Mouse (Mus musculus): ENCODE measurements around the gene Bicd1. TPM values are rescaled to one million over a fixed set of nuclear protein-coding genes. Genes with fewer than 3 reads are reported as not detected.
"Not testable (repeated sequence)": the region's sequence is repeated elsewhere in the genome, so short reads cannot be mapped to it uniquely, and the experiment has no call there.

Gene Bicd1
- polyA plus RNA-seq (2015; fragmentation: Nextera tagmentation; extraction: Ambion mirVana) = 0.51 and 0.54 TPM in 2 replicates

DNA sequence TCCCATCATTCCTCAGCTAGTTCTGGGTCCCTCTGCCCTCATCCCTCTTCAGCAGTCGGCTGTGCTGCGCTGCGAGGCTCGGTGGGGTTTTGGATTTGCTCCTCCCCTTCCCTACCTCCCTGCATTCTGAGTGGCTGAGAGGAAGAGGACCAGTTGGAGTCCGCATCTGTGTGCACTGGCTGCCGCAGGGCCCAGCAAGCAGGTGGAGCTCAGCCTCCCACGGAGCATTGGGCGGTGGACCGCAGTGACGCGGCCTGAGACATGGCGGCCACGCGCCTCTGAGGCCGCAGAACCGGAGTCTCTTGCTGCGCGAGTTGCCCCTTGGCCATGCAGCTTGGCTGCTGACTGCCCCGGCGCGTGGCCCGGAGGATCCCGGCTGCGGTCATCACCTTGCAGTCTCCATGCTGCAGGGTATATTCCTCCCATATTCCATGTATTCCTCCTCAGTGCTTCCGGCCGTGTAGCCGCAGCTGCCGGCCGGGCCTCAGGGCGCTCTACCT, at the start of gene Bicd1:
Gene Bicd1 (plus strand): TSS at position 54 of the 500 bp plus-strand sequence.
- Histone ChIP-seq H3K9ac (peak within 1 kb of the TSS; percentile 47; the same call in 1 of the 2 replicates), H3K36me3 (replicated peaks) (no peaks in the 10 kb centered on the region), H3K27me3 (peaks cover 17% of the 10 kb centered on the region), H3K4me3 (replicated peaks) (peak within 1 kb of the TSS; percentile 64), H3K4me1 (replicated peaks) (peaks cover 12% of the 10 kb centered on the region), H3K4me2 (peak within 1 kb of the TSS; percentile 87), H3K9me3 (replicated peaks) (no peaks in the 10 kb centered on the region), H3K27ac (replicated peaks) (no peak within 1 kb of the TSS)
- WGBS (ENCODE audit: insufficient replicate concordance) = 1% methylated on average over 30 of the region's 30 CpGs
- ATAC-seq (ENCODE audit: insufficient read depth) = peak; percentile 89

GRCm38 (mm10) chr6:149362533-149362932, 46.2 kb upstream of the Bicd1 start:
- not testable (repeated sequence) for H3K4me3 ChIP-seq (replicated peaks); H3K27me3 ChIP-seq; H3K9me3 ChIP-seq (replicated peaks); H3K36me3 ChIP-seq (replicated peaks); ATAC-seq (ENCODE audit: insufficient read depth); H3K9ac ChIP-seq; H3K4me2 ChIP-seq; H3K27ac ChIP-seq (replicated peaks); H3K4me1 ChIP-seq (replicated peaks)
- 82% methylated on average over 20 of the region's 20 CpGs for WGBS (ENCODE audit: insufficient replicate concordance)

- H3K9me3 ChIP-seq (replicated peaks); H3K4me1 ChIP-seq (replicated peaks); H3K9ac ChIP-seq; H3K4me2 ChIP-seq; H3K4me3 ChIP-seq (replicated peaks); H3K27me3 ChIP-seq; ATAC-seq (ENCODE audit: insufficient read depth); H3K27ac ChIP-seq (replicated peaks); H3K36me3 ChIP-seq (replicated peaks): not testable (repeated sequence)
- WGBS (ENCODE audit: insufficient replicate concordance) = 55% methylated on average over 2 of the region's 2 CpGs
Observed at GRCm38 (mm10) chr6:149365975-149366374, 42.7 kb upstream of the Bicd1 start.

DNA sequence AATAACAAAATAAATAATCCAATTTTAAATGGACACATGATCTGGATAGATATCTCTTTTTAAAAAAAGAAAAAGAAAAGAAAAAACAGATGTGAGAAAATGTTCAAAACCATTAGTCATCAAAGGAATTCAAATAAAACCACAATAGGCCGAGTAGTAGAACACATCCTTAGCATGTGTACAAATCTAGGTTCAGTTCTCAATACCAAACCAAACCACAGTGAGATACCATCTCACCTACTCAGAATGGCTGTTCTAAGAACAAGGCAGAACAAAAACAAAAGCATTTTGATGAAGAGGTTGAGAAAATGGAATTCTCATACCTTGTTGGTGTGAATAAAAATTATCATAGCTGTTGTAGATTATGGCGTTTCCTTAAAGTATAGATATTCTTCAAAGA, 42.3 kb upstream of the Bicd1 start:
- Histone ChIP-seq H3K4me1 (replicated peaks) (no peaks in the 10 kb centered on the region), H3K36me3 (replicated peaks) (no peaks in the 10 kb centered on the region), H3K27ac (replicated peaks) (no peak overlapping the region), H3K4me3 (replicated peaks) (no peak overlapping the region), H3K4me2 (no peak overlapping the region), H3K27me3 (no peaks in the 10 kb centered on the region), H3K9me3 (replicated peaks) (no peaks in the 10 kb centered on the region), H3K9ac (no peak overlapping the region)
- 61% methylated on average over 2 of the region's 2 CpGs for WGBS (ENCODE audit: insufficient replicate concordance)
- no peak for ATAC-seq (ENCODE audit: insufficient read depth)

DNA sequence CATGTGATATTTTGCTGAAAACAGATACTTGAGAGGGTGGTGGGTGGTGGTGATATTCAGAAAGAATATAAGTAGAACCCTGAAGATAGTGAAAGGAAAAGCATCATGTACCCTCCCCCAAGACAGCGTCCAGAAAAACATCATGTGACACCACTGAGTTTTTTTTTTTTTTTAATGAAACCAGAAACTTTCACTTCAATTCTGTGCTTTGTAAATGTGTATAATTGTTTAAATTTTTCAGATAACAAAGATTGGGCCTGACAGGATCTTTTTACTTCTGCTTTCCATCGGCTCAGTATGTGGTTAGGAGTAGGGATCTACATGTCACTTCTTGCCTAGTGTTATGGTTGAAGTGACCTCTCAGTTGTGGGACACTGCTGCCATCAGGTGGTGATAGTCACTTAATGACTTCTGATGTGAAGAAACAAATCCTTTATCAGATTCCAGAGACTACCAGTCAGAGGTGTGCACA, 33.7 kb upstream of the Bicd1 start:
- Histone ChIP-seq H3K27me3 (no peaks in the 10 kb centered on the region), H3K4me1 (replicated peaks) (peaks cover 7% of the 10 kb centered on the region), H3K9ac (no peak overlapping the region), H3K36me3 (replicated peaks) (no peaks in the 10 kb centered on the region), H3K27ac (replicated peaks) (no peak overlapping the region), H3K9me3 (replicated peaks) (no peaks in the 10 kb centered on the region), H3K4me2 (no peak overlapping the region), H3K4me3 (replicated peaks) (no peak overlapping the region)
- WGBS (ENCODE audit: insufficient replicate concordance) = 29% methylated on average over 2 of the region's 2 CpGs
- ATAC-seq (ENCODE audit: insufficient read depth) = peak; percentile 75

GRCm38 (mm10) chr6:149383531-149383930, 25.2 kb upstream of the Bicd1 start:
- H3K4me3 ChIP-seq (replicated peaks) = no peak overlapping the region
- no peaks in the 10 kb centered on the region for H3K27me3 ChIP-seq
- H3K36me3 ChIP-seq (replicated peaks) = no peaks in the 10 kb centered on the region
- no peaks in the 10 kb centered on the region for H3K9me3 ChIP-seq (replicated peaks)
- no peak overlapping the region for H3K9ac ChIP-seq
- no peak for ATAC-seq (ENCODE audit: insufficient read depth)
- no peak overlapping the region for H3K27ac ChIP-seq (replicated peaks)
- H3K4me2 ChIP-seq = no peak overlapping the region
- H3K4me1 ChIP-seq (replicated peaks) = no peaks in the 10 kb centered on the region
- 51% methylated on average over 2 of the region's 2 CpGs for WGBS (ENCODE audit: insufficient replicate concordance)

GRCm38 (mm10) chr6:149386389-149386788, 22.3 kb upstream of the Bicd1 start:
- WGBS (ENCODE audit: insufficient replicate concordance) = 24% methylated on average over 3 of the region's 3 CpGs
- no peak overlapping the region for H3K4me2 ChIP-seq
- no peak for ATAC-seq (ENCODE audit: insufficient read depth)
- H3K4me1 ChIP-seq (replicated peaks) = no peaks in the 10 kb centered on the region
- H3K4me3 ChIP-seq (replicated peaks) = no peak overlapping the region
- no peaks in the 10 kb centered on the region for H3K27me3 ChIP-seq
- H3K27ac ChIP-seq (replicated peaks) = no peak overlapping the region
- H3K9me3 ChIP-seq (replicated peaks) = no peaks in the 10 kb centered on the region
- H3K36me3 ChIP-seq (replicated peaks) = no peaks in the 10 kb centered on the region
- H3K9ac ChIP-seq = no peak overlapping the region

GRCm38 (mm10) chr6:149389626-149390025, 19.1 kb upstream of the Bicd1 start:
- not testable (repeated sequence) for H3K9ac ChIP-seq; H3K4me1 ChIP-seq (replicated peaks); H3K4me3 ChIP-seq (replicated peaks); H3K27ac ChIP-seq (replicated peaks); H3K9me3 ChIP-seq (replicated peaks); ATAC-seq (ENCODE audit: insufficient read depth); H3K36me3 ChIP-seq (replicated peaks); H3K4me2 ChIP-seq; H3K27me3 ChIP-seq
- 71% methylated on average over 2 of the region's 2 CpGs for WGBS (ENCODE audit: insufficient replicate concordance)

DNA sequence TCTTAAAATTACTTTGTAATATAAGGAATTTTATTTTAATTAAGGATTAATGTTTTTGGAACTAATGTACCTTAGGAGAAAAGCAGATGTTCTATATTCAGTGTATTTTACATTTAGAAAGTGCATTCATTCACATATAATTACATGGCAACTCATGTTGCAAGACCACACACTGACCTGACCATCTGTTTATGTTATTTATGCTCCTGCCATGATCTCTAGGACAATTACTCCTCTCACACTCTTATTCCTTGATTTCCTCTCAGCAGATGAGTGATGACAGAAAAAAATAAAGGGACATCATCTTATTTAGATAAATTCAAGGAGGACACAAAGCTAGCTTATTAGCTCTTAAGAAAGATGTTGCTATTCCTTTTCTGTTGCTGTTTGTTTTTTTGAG, 9.3 kb upstream of the Bicd1 start:
- Histone ChIP-seq H3K9me3 (replicated peaks) (no peaks in the 10 kb centered on the region), H3K27ac (replicated peaks) (no peak overlapping the region), H3K36me3 (replicated peaks) (no peaks in the 10 kb centered on the region), H3K27me3 (no peaks in the 10 kb centered on the region), H3K4me2 (no peak overlapping the region), H3K4me3 (replicated peaks) (no peak overlapping the region), H3K4me1 (replicated peaks) (no peaks in the 10 kb centered on the region), H3K9ac (no peak overlapping the region)
- ATAC-seq (ENCODE audit: insufficient read depth) = no peak

DNA sequence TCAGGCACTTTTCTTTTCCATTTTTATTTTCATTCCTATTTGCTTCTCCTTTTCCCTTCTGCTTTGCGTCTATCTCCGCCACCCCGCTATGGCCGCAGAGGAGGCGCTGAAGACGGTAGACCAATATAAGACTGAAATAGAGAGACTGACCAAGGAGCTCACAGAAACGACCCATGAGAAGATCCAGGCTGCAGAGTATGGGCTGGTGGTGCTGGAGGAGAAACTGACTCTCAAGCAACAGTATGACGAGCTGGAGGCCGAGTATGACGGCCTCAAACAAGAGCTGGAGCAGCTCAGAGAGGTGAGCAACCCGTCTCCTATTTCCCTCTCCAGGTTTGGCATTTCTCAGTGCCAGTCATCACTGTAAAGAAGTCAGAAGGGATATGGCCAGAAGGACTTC, 655 bp downstream of the Bicd1 start:
- WGBS (ENCODE audit: insufficient replicate concordance) = under 1% methylated on average over 11 of the region's 11 CpGs
- Histone ChIP-seq H3K9ac (peak overlapping the region; percentile 47; the same call in 1 of the 2 replicates), H3K27me3 (peaks cover 17% of the 10 kb centered on the region), H3K27ac (replicated peaks) (no peak overlapping the region), H3K36me3 (replicated peaks) (no peaks in the 10 kb centered on the region), H3K4me2 (peak overlapping the region; percentile 87), H3K4me3 (replicated peaks) (peak overlapping the region; percentile 64), H3K4me1 (replicated peaks) (peaks cover 12% of the 10 kb centered on the region), H3K9me3 (replicated peaks) (no peaks in the 10 kb centered on the region)
- ATAC-seq (ENCODE audit: insufficient read depth) = peak; percentile 32

GRCm38 (mm10) chr6:149409845-149410244, 1.2 kb downstream of the Bicd1 start:
- WGBS (ENCODE audit: insufficient replicate concordance) = 20% methylated on average over 4 of the region's 4 CpGs
- Histone ChIP-seq H3K9ac (0 out of 2 replicates have a peak overlapping the region, but pooled peaks have one; percentile 47), H3K27ac (replicated peaks) (no peak overlapping the region), H3K4me1 (replicated peaks) (peaks cover 12% of the 10 kb centered on the region), H3K36me3 (replicated peaks) (no peaks in the 10 kb centered on the region), H3K4me2 (peak overlapping the region; percentile 87), H3K9me3 (replicated peaks) (no peaks in the 10 kb centered on the region), H3K4me3 (replicated peaks) (peak overlapping the region; percentile 64), H3K27me3 (peaks cover 17% of the 10 kb centered on the region)
- ATAC-seq (ENCODE audit: insufficient read depth) = no peak

DNA sequence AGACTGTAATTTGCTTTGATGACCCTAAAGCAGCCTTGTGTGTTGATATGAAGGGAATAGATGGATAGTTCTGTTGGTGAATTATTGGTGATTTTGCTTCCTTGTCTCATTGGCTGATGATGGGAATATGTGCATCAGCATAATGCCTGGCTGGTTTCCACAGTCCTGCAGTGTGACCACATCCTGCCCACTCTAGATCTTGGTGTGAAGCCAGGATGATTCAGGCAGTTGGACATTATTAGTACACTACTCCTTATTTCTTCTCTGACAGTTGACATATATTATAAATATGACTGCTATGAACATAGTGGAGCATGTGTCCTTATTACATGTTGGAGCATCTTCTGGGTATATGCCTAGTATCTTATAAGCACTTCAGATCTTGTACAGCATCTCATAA, 4.6 kb downstream of the Bicd1 start:
- H3K9me3 ChIP-seq (replicated peaks) = no peaks in the 10 kb centered on the region
- no peak overlapping the region for H3K27ac ChIP-seq (replicated peaks)
- no peak overlapping the region for H3K4me3 ChIP-seq (replicated peaks)
- no peak overlapping the region for H3K9ac ChIP-seq
- peaks cover 12% of the 10 kb centered on the region for H3K27me3 ChIP-seq
- H3K4me2 ChIP-seq = no peak overlapping the region
- ATAC-seq (ENCODE audit: insufficient read depth) = no peak
- no peaks in the 10 kb centered on the region for H3K36me3 ChIP-seq (replicated peaks)
- peaks cover 12% of the 10 kb centered on the region for H3K4me1 ChIP-seq (replicated peaks)

All from liver, embryonic 15.5 days (tissue).